Mouse (Mus musculus): ENCODE measurements around the gene Bcor.

GRCm38 (mm10) chrX:12157331-12157930, 2.7 kb downstream of the Bcor start:
- TF ChIP-seq CTCF (IDR thresholded peaks at IDR 0.05; ENCODE audit: low read depth, low read length) (no peak), POLR2A (IDR thresholded peaks at IDR 0.05; ENCODE audit: extremely low read depth, insufficient read depth, low read length) (no peak)

Measured in liver, adult 2 months (tissue).